Mouse (Mus musculus) brown adipose tissue, adult 24 weeks (tissue): Measurements from ENCODE around the gene Gm5475. TPM values are rescaled to one million over a fixed set of nuclear protein-coding genes. Genes with fewer than 3 reads are reported as not detected.

Source experiments
- polyA plus RNA-seq: library from polyadenylated mRNA; stranded (reverse); fragments of >200 nt; gene quantifications from 2 replicates; pipeline ENCODE4 v1.2.4, GENCODE M21; 2012; ENCODE audit not compliant: missing spikeins, insufficient read depth, insufficient read length

The Gm5475 gene
- polyA plus RNA-seq, 1 experiment = not detected

Other genes starting within 250 kb of the Gm5475 start
- 22.4 and 29.0 TPM in 2 replicates for gene Atf1, start 194.3 kb upstream of the Gm5475 start, polyA plus RNA-seq
- not detected in 2 replicates for gene Tmprss12, start 141.3 kb upstream of the Gm5475 start, polyA plus RNA-seq
- 231 and 236 TPM in 2 replicates for gene Mettl7a1, start 118.0 kb upstream of the Gm5475 start, polyA plus RNA-seq
- gene Mettl7a3, start 87.2 kb upstream of the Gm5475 start, polyA plus RNA-seq = not detected in 2 replicates
- not detected in 2 replicates for gene Methig1, start 69.0 kb upstream of the Gm5475 start, polyA plus RNA-seq
- not detected in 2 replicates for gene Mettl7a2, start 68.9 kb upstream of the Gm5475 start, polyA plus RNA-seq
- gene Higd1c, start 57.6 kb upstream of the Gm5475 start, polyA plus RNA-seq = not detected in 2 replicates
- gene Slc11a2, start 2.9 kb downstream of the Gm5475 start, polyA plus RNA-seq = 14.2 and 24.7 TPM in 2 replicates
- gene Letmd1, start 46.9 kb downstream of the Gm5475 start, polyA plus RNA-seq = 589 and 634 TPM in 2 replicates
- 1.5 and 1.7 TPM in 2 replicates for gene Csrnp2, start 73.3 kb downstream of the Gm5475 start, polyA plus RNA-seq
- 7.2 and 11.7 TPM in 2 replicates for gene Tfcp2, start 129.9 kb downstream of the Gm5475 start, polyA plus RNA-seq
- gene Pou6f1, start 177.8 kb downstream of the Gm5475 start, polyA plus RNA-seq = 9.6 and 16.4 TPM in 2 replicates
- 128 and 130 TPM in 2 replicates for gene Dazap2, start 193.2 kb downstream of the Gm5475 start, polyA plus RNA-seq
- 25.6 and 29.4 TPM in 2 replicates for gene Smagp, start 214.8 kb downstream of the Gm5475 start, polyA plus RNA-seq
- 0.79 and 1.4 TPM in 2 replicates for gene Bin2, start 247.4 kb downstream of the Gm5475 start, polyA plus RNA-seq